Mouse (Mus musculus) E14TG2a.4 (cell line): ENCODE results near the gene Kif28.

ENCODE experiments used
- CTCF ChIP-seq: conservative IDR thresholded peaks from 2 replicates; pipeline ENCODE4 v1.5.1; 2014; ENCODE audit warnings: low read length
- NANOG ChIP-seq: IDR thresholded peaks from 2 replicates; pipeline ENCODE4 v1.6.1; 2014; ENCODE audit warnings: borderline replicate concordance, low read length, mixed read lengths
- POU5F1 ChIP-seq: IDR thresholded peaks from 2 replicates; pipeline ENCODE4 v1.6.1; 2014; ENCODE audit warnings: low read length, borderline replicate concordance

DNA sequence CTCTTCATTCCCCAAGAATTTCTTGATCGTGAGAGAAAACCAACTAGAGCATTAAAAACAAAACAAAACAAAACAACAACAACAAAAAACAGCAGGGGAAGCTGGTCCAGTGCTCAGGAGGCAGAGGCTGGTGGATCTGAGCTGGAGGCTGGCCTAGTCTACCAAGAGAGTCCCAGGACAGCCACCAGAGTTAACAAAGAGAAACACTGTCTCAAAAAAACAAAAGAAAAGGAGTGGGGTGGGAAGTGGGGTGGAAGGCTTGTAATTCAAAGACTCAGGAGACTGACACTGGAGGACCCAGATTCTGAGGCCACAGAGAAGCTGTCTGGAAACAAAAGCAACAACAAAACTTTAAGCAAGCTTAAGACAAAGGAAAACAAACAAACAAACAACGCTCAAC, 78.1 kb downstream of the Kif28 start:
- TF ChIP-seq CTCF (no peak), POU5F1 (no peak), NANOG (no peak)
